Comparison of ENCODE assay signal across 39 mouse cellular contexts in the genomic region with DNA sequence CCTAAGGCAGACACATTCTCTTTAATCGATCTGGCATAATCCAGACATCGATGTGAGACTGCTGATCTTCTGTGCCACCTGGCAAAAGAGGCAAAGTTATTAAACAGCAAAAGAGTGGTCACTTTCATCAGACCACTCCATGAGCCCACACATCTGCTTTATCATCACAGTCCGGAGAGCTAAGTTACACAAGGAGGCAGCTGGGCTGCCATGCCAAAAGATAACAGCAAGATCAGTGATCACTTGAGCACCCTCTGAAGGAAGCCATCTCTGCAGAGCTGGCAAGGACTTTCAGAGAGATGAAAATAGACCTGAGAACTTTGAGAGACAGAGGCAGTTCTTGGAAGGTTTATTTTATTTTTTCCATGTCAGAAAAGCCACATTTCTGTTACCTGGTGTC. TPM values are rescaled to one million over a fixed set of nuclear protein-coding genes. Genes with fewer than 3 reads are reported as not detected.
"Had no signal": no experiment of that assay in that cellular context is flagged by ENCODE, and none has a peak within 500 bp of the region (broad histone marks: within the 10 kb centered on the region; RNA-seq: fewer than 3 reads in every experiment).

No protein-coding gene starts in this region.

- H3K9me3 ChIP-seq: embryonic facial prominence, embryonic 10.5 days; embryonic facial prominence, embryonic 12.5 days; embryonic facial prominence, embryonic 13.5 days; embryonic facial prominence, embryonic 15.5 days; forebrain, embryonic 10.5 days; forebrain, embryonic 13.5 days; forebrain, embryonic 15.5 days had no signal

- H3K9ac ChIP-seq: embryonic facial prominence, embryonic 12.5 days; embryonic facial prominence, embryonic 13.5 days; embryonic facial prominence, embryonic 15.5 days; forebrain, embryonic 13.5 days; forebrain, embryonic 15.5 days; forebrain, postnatal 0 days had no signal

- H3K4me3 ChIP-seq: embryonic facial prominence, embryonic 10.5 days; embryonic facial prominence, embryonic 12.5 days; embryonic facial prominence, embryonic 13.5 days; embryonic facial prominence, embryonic 15.5 days; erythroblast, embryonic 14.5 days; forebrain, embryonic 10.5 days; forebrain, embryonic 13.5 days; forebrain, embryonic 15.5 days; gastrocnemius, adult 2 months; heart, adult 2 months had no signal

- ATAC-seq: forebrain, embryonic 13.5 days; forebrain, embryonic 14.5 days; forebrain, embryonic 15.5 days; forebrain, postnatal 0 days had no signal

- DNase-seq: cerebellum, adult 2 months; cerebellum, adult 8-10 months; cerebellum, adult 9-10 months; cerebellum, adult 9-11 months; cerebellum, postnatal 10 days; cerebellum, postnatal 14 days; cerebellum, postnatal 25 days; cerebellum, postnatal 36 days; embryo, embryonic 11 days; forebrain, postnatal 0 days; gastrocnemius, adult 2 months; gastrocnemius, postnatal 10 days; gastrocnemius, postnatal 14 days; gastrocnemius, postnatal 25 days; gastrocnemius, postnatal 36 days; heart, adult 11 months; heart, adult 18-20 months; heart, adult 2 months had no signal

- H3K4me2 ChIP-seq: embryonic facial prominence, embryonic 12.5 days; embryonic facial prominence, embryonic 13.5 days; embryonic facial prominence, embryonic 15.5 days; forebrain, embryonic 13.5 days; forebrain, embryonic 15.5 days had no signal

- H3K4me1 ChIP-seq: embryonic facial prominence, embryonic 10.5 days; embryonic facial prominence, embryonic 12.5 days; embryonic facial prominence, embryonic 13.5 days; embryonic facial prominence, embryonic 15.5 days; forebrain, embryonic 10.5 days; forebrain, embryonic 13.5 days; forebrain, embryonic 15.5 days had no signal

- H3K27ac ChIP-seq: embryonic facial prominence, embryonic 10.5 days; embryonic facial prominence, embryonic 12.5 days; embryonic facial prominence, embryonic 13.5 days; embryonic facial prominence, embryonic 15.5 days; forebrain, embryonic 10.5 days; forebrain, embryonic 13.5 days; forebrain, embryonic 15.5 days; gastrocnemius, adult 2 months; heart, adult 2 months had no signal

- H3K36me3 ChIP-seq: embryonic facial prominence, embryonic 12.5 days; embryonic facial prominence, embryonic 15.5 days; forebrain, embryonic 15.5 days had no signal

- H3K27me3 ChIP-seq: embryonic facial prominence, embryonic 15.5 days; forebrain, embryonic 13.5 days; forebrain, embryonic 15.5 days had no signal

RNA-seq across cellular contexts. Expression of a gene that starts 7.1 kb away (rescaled TPM):
- total RNA-seq: common myeloid progenitor, adult 5-6 weeks; forebrain, postnatal 0 days; gastrocnemius, adult 18-20 months; gastrocnemius, adult 2 months; gastrocnemius, adult 8-10 months; gastrocnemius, postnatal 10 days; gastrocnemius, postnatal 14 days; gastrocnemius, postnatal 25 days; gastrocnemius, postnatal 36 days; gastrocnemius, postnatal 4 days; granulocyte monocyte progenitor cell, adult 5-6 weeks; heart, adult 18-20 months; heart, adult 2 months; heart, adult 8-10 months had no signal
- polyA plus RNA-seq: cerebellum, adult 2 months; cortical plate, adult 2 months; embryonic facial prominence, embryonic 10.5 days; embryonic facial prominence, embryonic 11.5 days; embryonic facial prominence, embryonic 12.5 days; embryonic facial prominence, embryonic 13.5 days; embryonic facial prominence, embryonic 14.5 days; embryonic facial prominence, embryonic 15.5 days; erythroblast, embryonic 14.5 days; forebrain, embryonic 10.5 days; forebrain, embryonic 11.5 days; forebrain, embryonic 13.5 days; forebrain, embryonic 14.5 days; forebrain, embryonic 15.5 days; forebrain, postnatal 0 days; frontal cortex, adult 2 months; gonadal fat pad, adult 2 months; heart, adult 2 months had no signal
